Mouse (Mus musculus): ENCODE measurements at regions not wholly inside any gene's neighbourhood (a gene's known extent, or its start where the extent isn't known, plus 50 kb on each side); places are given as distances from the start of the nearest gene placed in this dataset.

DNA sequence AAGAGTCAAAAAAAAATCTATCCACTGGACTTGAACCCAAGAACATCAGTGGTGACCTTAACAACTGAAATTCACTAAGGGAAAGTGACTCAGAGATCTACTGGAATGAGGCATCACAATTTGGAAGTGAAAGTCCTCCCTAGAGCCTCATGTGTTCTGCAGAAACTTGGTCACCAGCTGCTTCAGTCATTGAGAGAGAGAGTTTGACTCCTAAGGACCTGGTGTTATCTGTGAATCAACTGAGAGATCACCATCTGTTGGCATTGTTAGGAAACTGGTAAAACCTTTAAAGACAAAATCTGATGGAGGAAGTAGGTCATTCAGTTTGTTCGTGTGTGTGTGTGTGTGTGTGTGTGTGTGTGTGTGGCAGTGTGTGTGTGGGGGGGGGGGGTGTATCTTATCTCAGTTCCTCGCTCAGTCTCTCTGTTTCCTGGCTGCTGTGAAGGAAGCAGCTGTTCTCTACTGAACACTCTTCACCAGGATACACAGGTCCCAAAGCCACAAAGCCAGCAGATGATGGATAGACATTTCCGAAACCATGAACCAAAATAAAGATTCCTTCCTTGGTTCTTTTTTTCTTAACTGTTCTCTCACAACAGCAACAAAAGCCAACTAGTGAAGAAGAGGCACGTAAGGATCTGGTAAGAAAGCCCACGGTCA lies 284.6 kb downstream of the Fam49a start:
- TF ChIP-seq POLR2A (IDR thresholded peaks at IDR 0.05; ENCODE audit: extremely low read depth, insufficient read depth, low read length): no peak
- TF ChIP-seq CTCF (IDR thresholded peaks at IDR 0.05; ENCODE audit: low read depth, low read length): no peak
